Comparison of ENCODE assay signal across 19 mouse cellular contexts in genomic region chr14:25530342-25530741, GRCm38 (mm10).
DNase-seq lines count a peak whose midpoint lies in the region; ATAC-seq and TF ChIP-seq lines count a peak whose summit lies in the region.
"Had no signal": no experiment of that assay in that cellular context is flagged by ENCODE, and none has a peak within 500 bp of the region (broad histone marks: within the 10 kb centered on the region; RNA-seq: fewer than 3 reads in every experiment).

No protein-coding gene starts in this region.

- intact Hi-C loops in heart, adult 2 months (cut with DNase I), result no loop called here

- no peak for TF ChIP-seq EP300 in heart, adult 2 months (IDR thresholded peaks at IDR 0.05; ENCODE audit: insufficient read depth, low read depth, low read length)
- no peak for TF ChIP-seq EP300 in liver, postnatal 0 days (IDR thresholded peaks at IDR 0.05; ENCODE audit: low read depth)

- H3K4me2 ChIP-seq in liver, postnatal 0 days (ENCODE audit: low read depth, low read length), result no peak overlapping the region

- H3K4me3 ChIP-seq in heart, embryonic 10.5 days, result no peak overlapping the region
- H3K4me3 ChIP-seq in heart, adult 2 months, result no peak overlapping the region
- H3K4me3 ChIP-seq in liver, postnatal 0 days (ENCODE audit: low read depth, low read length), result no peak overlapping the region
- H3K4me3 ChIP-seq: limb, embryonic 10.5 days had no signal

- no peaks in the 10 kb centered on the region for H3K9me3 ChIP-seq in heart, embryonic 10.5 days
- no peaks in the 10 kb centered on the region for H3K9me3 ChIP-seq in liver, postnatal 0 days (ENCODE audit: low read length)
- H3K9me3 ChIP-seq: limb, embryonic 10.5 days had no signal

- no peak for TF ChIP-seq CTCF in heart, adult 2 months (IDR thresholded peaks at IDR 0.05)
- TF ChIP-seq CTCF in liver, postnatal 0 days (IDR thresholded peaks at IDR 0.05; ENCODE audit: low read depth), result no peak

- no peaks in the 10 kb centered on the region for H3K27me3 ChIP-seq in heart, embryonic 10.5 days (ENCODE audit: insufficient read depth, poor library complexity, severe bottlenecking)
- H3K27me3 ChIP-seq in heart, adult 2 months (ENCODE audit: control insufficient read depth, insufficient read depth, low read length), result no peaks in the 10 kb centered on the region
- H3K27me3 ChIP-seq in liver, postnatal 0 days (ENCODE audit: insufficient read depth, low read length), result no peaks in the 10 kb centered on the region

- no peak for ATAC-seq in liver, postnatal 0 days
- ATAC-seq: forebrain, postnatal 0 days had no signal

- H3K36me3 ChIP-seq in heart, embryonic 10.5 days, result peaks cover 13% of the 10 kb centered on the region; the same call in 1 of the 2 replicates
- H3K36me3 ChIP-seq in heart, adult 2 months (ENCODE audit: control insufficient read depth, insufficient read depth, low read length), result peaks cover 4% of the 10 kb centered on the region
- H3K36me3 ChIP-seq in liver, postnatal 0 days (replicated peaks; ENCODE audit: insufficient read depth, low read length), result 0 out of 2 replicates have a peak, but pooled peaks cover 2% of the 10 kb centered on the region

- TF ChIP-seq POLR2A in heart, adult 2 months (IDR thresholded peaks at IDR 0.05; ENCODE audit: insufficient read depth, low read depth, low read length), result no peak

- DNase-seq in heart, embryonic 10.5 days (ENCODE audit: low spot score), result no peak
- no peak for DNase-seq in heart, adult 2 months
- peak; percentile 38 to 39 for DNase-seq in spleen, postnatal 36 days (ENCODE audit: low spot score in 2 of 2)
- no peak for DNase-seq in spleen, postnatal 10 days (ENCODE audit: low spot score in 2 of 2)
- peak; percentile 48 for DNase-seq in liver, postnatal 0 days
- DNase-seq in layer of hippocampus, adult 11-12 months (ENCODE audit: low spot score), result no peak
- DNase-seq in kidney, adult 8-10 months, result no peak
- no peak for DNase-seq in layer of hippocampus, postnatal 25 days (ENCODE audit: extremely low spot score in 1 of 2, low spot score in 1 of 2)
- DNase-seq: cerebellum, adult 11-12 months; cerebellum, postnatal 25 days; forebrain, postnatal 0 days; gastrocnemius, postnatal 14 days; heart, postnatal 14 days; kidney, adult 2 months; lung, postnatal 14 days; midbrain, embryonic 14.5 days; right cerebral cortex, adult 18-20 months had no signal

- H3K4me1 ChIP-seq in heart, embryonic 10.5 days, result peaks cover 90% of the 10 kb centered on the region
- H3K4me1 ChIP-seq in heart, adult 2 months (ENCODE audit: control insufficient read depth, insufficient read depth, low read length), result peaks cover 44% of the 10 kb centered on the region
- peaks cover 78% of the 10 kb centered on the region for H3K4me1 ChIP-seq in liver, postnatal 0 days (ENCODE audit: insufficient read depth)

- peak overlapping the region; percentile 52; the same call in 1 of the 2 replicates for H3K27ac ChIP-seq in heart, embryonic 10.5 days
- no peak overlapping the region for H3K27ac ChIP-seq in heart, adult 2 months
- peak overlapping the region; percentile 22; the same call in 1 of the 2 replicates for H3K27ac ChIP-seq in liver, postnatal 0 days (ENCODE audit: low read depth)
- H3K27ac ChIP-seq: limb, embryonic 10.5 days; liver, embryonic 14.5 days had no signal

- H3K9ac ChIP-seq in heart, adult 2 months (ENCODE audit: low read depth, low read length), result no peak overlapping the region
- no peak overlapping the region for H3K9ac ChIP-seq in liver, postnatal 0 days (replicated peaks)
- H3K9ac ChIP-seq: forebrain, postnatal 0 days; liver, embryonic 14.5 days had no signal

- WGBS in heart, embryonic 10.5 days, result 86% methylated on average over 4 of the region's 4 CpGs
- WGBS in heart, adult 2 months, result 85% methylated on average over 4 of the region's 4 CpGs
- 49% methylated on average over 4 of the region's 4 CpGs for WGBS in liver, postnatal 0 days (ENCODE audit: insufficient replicate concordance)

- peaks cover 4% of the 10 kb centered on the region for H3K79me2 ChIP-seq in heart, adult 2 months (replicated peaks; ENCODE audit: control insufficient read depth, insufficient read depth, low read length)

Comparison
In these comparisons a context has a peak if more than half of its experiments do, and no peak if none do; other contexts are left out.
1. DNase-seq: peak in spleen, postnatal 36 days (2 of 2) and liver, postnatal 0 days (single experiment); none in heart, embryonic 10.5 days (single experiment), heart, adult 2 months (0 of 2), spleen, postnatal 10 days (0 of 2), layer of hippocampus, adult 11-12 months (single experiment), kidney, adult 8-10 months (0 of 2) and layer of hippocampus, postnatal 25 days (0 of 2).